Mouse (Mus musculus) naive thymus-derived CD4-positive, alpha-beta T cell, adult 5 months (primary cell): ENCODE results near the gene Prl5a1. TPM values are rescaled to one million over a fixed set of nuclear protein-coding genes. Genes with fewer than 3 reads are reported as not detected.

ENCODE experiments used
- polyA plus RNA-seq: library from polyadenylated mRNA; unstranded; fragments of 100-300 nt; shearing (Covaris generic); gene quantifications from one replicate; pipeline ENCODE4 v1.2.1, GENCODE M21; 2017

The Prl5a1 gene
- polyA plus RNA-seq, result not detected

GRCm38 (mm10) chr13:28142184-28142583, at the start of gene Prl5a1:
TSS of gene Prl5a1 (plus strand) at chr13:28142484.

Other genes with a start within 250 kb of the Prl5a1 start
- gene Prl4a1, start 126.3 kb upstream of the Prl5a1 start, polyA plus RNA-seq, result not detected
- 4.9 TPM for gene Gm11361, start 115.0 kb downstream of the Prl5a1 start, polyA plus RNA-seq